Mouse (Mus musculus) CH12F3 (cell line): ENCODE measurements at regions not wholly inside any gene's neighbourhood (a gene's known extent, or its start where the extent isn't known, plus 50 kb on each side); places are given as distances from the start of the nearest gene placed in this dataset.
"Not testable (repeated sequence)": the region's sequence is repeated elsewhere in the genome, so short reads cannot be mapped to it uniquely, and the experiment has no call there.

Experiments used
- in situ Hi-C: fragments of 300-500 bp; cut with MboI; formaldehyde crosslinking; loops from 2 replicates; pipeline ENCODE4 v1.14.3; 2020; ENCODE audit warnings: low sequenced_read_pairs

DNA sequence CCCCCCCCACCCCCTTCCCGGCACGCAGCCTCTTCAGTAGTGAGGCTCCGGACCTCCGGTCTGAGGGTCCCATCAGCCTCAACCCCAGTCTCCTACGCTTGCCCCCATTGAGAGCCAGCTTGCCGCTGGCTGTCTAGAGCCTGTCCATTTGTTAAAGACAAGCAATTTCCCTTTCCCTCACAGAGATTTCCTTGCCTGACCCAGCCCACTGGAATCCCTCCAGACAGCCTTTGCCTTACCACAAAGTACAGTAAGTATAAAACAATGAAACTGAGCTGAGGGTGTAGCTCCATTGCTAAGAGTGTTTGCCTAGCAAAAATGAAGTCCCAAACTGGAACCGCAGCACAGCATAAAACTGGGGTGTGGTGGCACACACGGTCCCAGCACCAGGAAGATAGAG lies 252.4 kb upstream of the Jarid2 start:
- in situ Hi-C loops = no loop called here

DNA sequence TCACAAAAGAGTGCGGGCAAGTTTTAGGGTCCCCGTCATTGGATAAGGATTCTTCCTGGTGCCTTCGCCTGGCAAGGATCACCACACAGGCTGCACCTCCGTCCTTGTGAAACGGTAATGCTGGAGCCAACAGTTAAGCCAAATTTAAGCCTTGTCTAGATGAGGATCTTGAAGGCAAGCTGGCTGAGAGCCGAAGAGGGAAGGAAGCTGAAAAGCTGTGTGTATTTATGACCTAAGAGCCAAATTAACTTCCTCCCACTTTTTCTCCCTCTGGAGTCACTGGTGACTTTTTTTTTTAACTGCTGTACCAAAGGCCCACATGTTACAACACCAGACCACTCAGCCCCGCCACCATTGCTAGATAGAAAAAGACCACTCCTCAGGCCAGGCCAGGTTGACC lies 249.1 kb upstream of the Jarid2 start:
- in situ Hi-C loops = no loop called here

GRCm38 (mm10) chr13:44482661-44483060 lies 246.6 kb upstream of the Jarid2 start:
- in situ Hi-C loops = no loop called here

DNA sequence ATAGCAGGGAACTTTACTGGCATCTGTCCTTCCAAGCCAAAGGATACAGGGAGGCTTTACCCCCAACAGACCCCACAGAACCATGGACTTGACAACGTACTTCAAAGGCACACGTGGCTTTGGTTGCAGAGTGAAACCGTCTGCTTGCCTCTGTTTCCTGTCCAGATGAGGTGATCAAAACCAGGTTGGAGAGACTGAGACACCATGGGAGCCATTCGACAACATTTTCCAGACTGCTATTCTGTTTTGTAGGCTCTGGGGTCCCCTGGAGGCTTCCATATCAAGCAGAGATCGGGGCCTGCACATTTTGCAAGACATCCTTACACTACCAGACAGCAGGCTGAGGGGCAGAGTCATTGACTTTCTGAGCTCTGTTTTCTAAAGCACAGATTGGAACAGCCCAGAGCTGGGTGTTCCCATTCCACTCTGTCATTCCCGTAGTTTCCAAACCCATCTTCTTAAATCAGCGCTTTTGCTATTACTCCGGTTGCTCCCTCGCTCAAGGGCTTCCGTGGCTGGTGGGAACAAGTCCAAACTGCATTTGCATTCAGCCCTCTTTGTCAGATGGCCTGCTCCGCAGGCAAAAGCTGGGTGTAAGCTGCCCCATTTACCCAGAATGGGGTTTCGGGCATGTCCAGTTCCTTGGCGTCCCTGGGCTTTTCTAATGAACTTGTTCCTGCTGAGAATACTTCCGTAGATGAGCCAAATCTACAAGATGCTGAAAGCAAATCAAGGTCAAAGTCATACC lies 244.5 kb upstream of the Jarid2 start:
- in situ Hi-C loops = no loop called here

GRCm38 (mm10) chr13:44490935-44491465 lies 238.3 kb upstream of the Jarid2 start:
- in situ Hi-C loops = no loop called here

DNA sequence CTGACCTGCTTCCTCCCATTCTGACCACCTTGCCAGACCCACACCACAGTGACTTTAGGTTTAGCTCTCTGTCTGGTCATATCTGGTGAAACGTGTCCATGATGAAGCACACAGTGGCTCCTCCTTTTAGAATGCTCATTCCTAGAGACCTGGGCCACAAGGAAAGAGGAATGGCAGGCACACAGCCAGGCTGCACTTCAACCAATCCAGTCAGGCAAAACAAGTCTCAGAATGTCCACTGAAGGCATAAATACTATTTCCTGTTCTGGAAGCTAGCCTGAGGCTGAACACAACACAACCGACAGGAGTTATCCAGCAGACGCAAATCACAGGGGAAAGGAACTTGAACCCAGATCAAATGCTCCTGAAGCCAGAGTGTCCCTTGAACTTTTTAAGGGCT lies 235.4 kb upstream of the Jarid2 start:
- in situ Hi-C loops = no loop called here

DNA sequence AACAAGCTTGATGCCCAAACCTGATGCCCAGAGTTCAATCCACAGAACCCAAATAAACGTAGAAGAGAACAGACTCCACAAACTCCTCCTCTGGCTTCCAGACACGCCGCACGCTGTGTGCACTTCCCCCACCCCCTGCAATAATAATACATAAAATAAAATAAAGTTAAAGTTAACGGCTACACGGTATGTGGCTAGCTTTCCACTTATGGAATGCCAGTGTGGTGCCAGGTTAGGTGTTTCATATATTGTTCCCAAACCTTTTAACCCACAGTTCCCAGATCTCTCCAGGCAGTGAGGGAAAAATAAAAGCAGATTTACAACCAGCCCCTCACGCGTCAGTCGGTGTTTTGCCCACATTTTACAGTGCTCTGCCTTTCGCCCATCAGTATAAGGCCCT lies 233.8 kb upstream of the Jarid2 start:
- in situ Hi-C loops = no loop called here

DNA sequence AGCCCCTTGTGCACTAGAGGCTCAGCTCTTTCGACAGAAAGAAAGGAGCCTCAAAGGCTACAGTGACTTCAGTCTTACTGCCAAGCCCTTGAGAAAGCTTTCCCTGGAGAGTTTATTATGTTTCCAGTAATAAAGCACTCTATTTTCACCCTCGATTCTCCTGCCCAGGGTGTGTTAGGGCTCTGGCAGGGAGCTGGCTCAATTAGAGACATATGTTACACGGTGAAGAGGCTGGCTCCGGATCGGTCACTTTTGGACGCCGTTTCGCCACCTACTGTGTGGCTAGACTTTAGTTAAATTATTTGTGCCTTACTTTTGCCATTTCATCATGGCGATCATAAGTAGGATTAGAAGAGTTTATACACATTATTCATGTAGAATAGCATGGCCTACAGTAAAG lies 232.7 kb upstream of the Jarid2 start:
- in situ Hi-C loops = no loop called here

- in situ Hi-C loops = not testable (repeated sequence)
These were observed 228.4 kb upstream of the Jarid2 start for GRCm38 (mm10) chr13:44500896-44501295.

DNA sequence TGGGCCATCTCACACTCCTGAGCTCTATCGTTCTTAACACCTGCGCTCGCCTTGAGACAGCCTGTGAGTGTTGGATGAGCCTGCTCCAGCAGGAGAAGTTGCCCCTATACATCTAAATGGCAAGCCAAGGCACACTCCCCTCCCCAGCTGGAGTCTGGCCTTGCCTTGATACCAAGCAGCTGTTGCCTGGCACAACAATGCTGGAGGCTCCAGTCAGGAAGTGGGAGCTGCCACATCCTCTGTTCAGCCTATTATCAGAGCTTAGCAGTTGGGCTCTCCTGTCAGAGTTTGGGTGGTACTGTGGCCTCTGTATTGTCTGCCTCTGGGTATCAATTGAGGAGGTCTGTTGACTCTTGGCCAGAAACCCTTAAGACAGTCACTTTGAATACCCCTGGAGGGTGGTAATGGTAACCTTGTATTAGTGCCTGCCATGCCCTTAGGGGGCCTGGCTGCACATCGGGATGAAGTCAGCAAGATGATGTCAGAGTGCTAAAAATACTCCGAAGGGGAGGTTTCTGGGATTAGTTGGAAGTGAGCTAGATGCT lies 227.4 kb upstream of the Jarid2 start:
- in situ Hi-C loops = no loop called here

GRCm38 (mm10) chr13:44502612-44503256 lies 226.5 kb upstream of the Jarid2 start:
- in situ Hi-C loops = no loop called here

- in situ Hi-C loops = no loop called here
These were observed 225.9 kb upstream of the Jarid2 start for GRCm38 (mm10) chr13:44503257-44503950.

DNA sequence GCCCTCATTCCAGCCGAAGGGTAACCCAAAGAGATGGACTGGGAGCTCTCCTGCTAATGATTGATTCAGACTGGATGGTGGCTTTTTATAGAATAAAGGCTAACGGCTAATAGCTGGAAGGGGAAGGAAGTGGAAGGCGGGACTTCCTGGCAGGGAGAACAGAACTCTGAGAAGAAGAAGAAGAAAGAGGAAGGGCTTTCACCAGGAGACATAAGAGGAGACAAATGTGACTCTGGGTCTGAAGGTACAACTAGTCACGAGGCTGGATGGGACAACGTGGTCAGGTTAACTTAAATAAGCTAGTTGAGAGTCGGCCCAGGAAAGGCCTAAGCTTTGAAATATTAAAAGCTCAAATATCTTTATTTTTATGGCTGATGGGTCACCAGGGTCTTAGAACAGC lies 224.8 kb upstream of the Jarid2 start:
- in situ Hi-C loops = no loop called here

- in situ Hi-C loops = no loop called here
These were observed 222.3 kb upstream of the Jarid2 start for GRCm38 (mm10) chr13:44506975-44507374.

DNA sequence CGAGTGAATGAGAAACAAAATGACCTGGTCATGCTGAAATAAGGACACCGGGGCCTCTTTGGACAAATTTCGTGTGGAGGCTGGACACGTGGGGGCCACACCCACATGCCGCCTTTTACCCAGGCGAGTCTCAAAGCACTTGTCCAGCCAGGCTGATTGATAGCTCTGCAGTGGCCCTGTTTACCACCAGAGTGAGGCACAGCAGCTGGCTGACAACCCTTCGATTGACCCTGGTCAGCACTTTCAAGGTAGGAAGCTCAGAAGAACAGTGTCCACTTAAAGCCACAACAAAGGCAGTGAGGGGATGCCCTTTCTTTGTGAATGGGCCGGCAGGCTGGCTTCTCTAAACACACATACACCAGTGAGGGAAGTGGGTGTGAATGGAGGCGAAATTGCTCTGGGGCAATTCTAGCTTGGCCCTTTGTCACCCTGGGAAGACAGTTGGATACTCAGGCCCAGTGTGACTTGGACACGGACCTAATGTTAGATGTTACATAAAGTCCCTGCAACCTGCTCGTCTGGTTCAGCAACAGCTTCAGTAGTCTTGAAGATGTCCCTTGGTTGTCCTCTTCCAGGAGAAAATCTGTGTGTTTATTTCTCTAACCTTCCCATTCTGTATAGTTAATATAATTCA lies 219.6 kb upstream of the Jarid2 start:
- in situ Hi-C loops = no loop called here

- in situ Hi-C loops = no loop called here
These were observed 215.6 kb upstream of the Jarid2 start for GRCm38 (mm10) chr13:44513378-44514285.

GRCm38 (mm10) chr13:44514636-44515158 lies 214.6 kb upstream of the Jarid2 start:
- in situ Hi-C loops = no loop called here

- in situ Hi-C loops = no loop called here
These were observed 212.4 kb upstream of the Jarid2 start for GRCm38 (mm10) chr13:44516863-44517262.

GRCm38 (mm10) chr13:44517312-44517711 lies 212.0 kb upstream of the Jarid2 start:
- in situ Hi-C loops = no loop called here

DNA sequence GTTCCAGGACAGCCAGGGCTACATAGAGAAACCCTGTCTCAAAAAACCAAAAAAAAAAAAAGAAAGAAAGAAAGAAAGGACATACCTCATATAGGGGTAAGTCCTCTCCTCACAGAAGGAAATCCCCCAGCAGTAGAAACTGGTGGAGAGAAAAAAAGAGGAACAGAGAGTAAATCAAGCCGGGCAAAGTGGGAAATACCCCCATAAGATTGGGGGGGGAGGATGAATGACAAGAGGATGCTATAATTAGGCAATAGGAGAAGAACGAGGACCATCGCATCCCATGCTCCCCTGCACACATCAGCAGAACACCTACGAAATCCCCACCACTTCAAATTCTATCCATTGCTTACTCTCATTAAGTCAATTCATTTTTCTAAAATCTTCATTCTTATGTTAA lies 211.1 kb upstream of the Jarid2 start:
- in situ Hi-C loops = no loop called here
